Mouse (Mus musculus): ENCODE measurements around the gene Rab13.
"Not testable (repeated sequence)": the region's sequence is repeated elsewhere in the genome, so short reads cannot be mapped to it uniquely, and the experiment has no call there.

The Rab13 gene

DNA sequence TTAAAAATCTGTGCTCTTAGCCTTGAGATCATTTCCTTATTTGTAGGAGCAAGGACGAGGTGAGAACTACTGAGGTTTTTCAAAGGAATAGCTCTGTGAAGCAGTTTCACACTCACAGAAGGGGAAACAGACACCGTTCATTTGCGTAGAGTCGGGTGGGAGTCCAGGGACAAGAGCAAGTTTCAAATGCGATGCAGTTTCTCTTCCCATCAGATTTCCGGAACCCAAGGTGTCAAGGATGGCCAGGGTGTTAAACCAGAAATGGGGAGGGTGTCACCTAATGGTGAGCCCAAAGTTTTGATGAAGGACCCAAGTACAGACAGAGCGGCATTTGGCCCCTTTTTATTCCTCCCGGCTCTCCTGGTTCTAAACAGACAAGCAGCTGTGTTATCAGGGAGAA, 17.6 kb downstream of the Rab13 start:
- DNase-seq (ENCODE audit: low spot score in 2 of 2) = no peak

DNA sequence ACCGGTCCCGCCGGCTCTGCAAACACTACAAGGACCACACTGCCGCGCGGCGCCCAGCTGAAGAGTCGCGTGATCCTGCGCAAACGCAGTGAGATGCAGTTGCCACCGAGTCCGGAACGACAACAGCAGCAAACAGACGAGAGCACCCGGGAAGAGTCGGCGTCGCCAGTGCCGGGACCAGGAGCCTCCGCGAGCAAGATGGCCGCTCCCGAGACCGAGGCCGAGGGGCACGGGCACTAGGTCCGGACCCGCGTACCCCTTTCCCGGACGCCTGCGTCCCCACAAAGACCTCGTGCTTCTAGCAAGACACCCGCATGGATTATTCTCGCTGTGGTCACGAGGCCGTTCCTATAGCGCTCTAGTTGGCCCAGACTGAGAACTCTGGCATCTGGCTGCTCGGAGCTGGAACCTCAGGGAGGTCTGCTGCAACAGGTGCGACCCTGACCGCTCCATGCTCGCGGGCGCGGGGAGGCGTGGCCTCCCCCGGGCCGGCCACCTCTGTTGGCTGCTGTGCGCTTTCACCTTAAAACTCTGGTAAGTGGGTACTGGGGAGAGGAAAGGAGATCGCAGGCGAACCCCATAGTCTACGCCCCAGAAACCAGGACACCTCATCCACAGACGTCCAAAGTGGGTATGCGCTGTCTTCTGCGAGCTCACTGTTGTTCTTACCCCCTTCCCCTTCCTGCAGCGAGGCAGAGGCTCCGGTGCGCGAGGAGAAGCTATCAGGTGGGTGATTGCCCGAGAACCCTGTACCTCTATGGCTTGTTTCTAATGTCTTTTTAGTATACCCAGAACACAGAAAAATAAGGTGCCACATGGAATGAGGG, 18.2 kb downstream of the Rab13 start, which contains the start of gene Jtb:
Gene Jtb, plus strand, starts transcription at position 91 of the 827 bp plus-strand sequence.
- peak; percentile 94 to 96 for DNase-seq (ENCODE audit: low spot score in 2 of 2)

DNA sequence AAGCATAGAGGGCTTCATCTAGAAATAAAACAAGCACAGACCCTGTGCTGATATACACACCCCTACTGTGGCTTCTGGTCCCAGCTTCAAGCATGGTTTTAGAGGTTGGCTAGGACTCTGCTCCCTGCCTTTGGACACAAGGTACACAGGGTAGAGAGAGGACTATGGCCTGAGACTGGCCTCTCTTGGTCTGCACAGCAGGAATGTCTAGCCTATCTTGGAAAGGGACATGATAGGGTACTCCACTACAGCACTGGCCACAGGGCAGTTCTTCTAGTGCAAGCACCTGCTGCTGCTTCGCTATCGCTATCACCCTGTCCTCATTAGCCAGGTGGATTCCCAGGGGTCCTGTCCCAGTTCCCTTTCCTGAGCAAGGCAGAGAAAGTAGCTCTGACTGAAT, 27.8 kb downstream of the Rab13 start:
- no peak for DNase-seq (ENCODE audit: low spot score in 2 of 2)

DNA sequence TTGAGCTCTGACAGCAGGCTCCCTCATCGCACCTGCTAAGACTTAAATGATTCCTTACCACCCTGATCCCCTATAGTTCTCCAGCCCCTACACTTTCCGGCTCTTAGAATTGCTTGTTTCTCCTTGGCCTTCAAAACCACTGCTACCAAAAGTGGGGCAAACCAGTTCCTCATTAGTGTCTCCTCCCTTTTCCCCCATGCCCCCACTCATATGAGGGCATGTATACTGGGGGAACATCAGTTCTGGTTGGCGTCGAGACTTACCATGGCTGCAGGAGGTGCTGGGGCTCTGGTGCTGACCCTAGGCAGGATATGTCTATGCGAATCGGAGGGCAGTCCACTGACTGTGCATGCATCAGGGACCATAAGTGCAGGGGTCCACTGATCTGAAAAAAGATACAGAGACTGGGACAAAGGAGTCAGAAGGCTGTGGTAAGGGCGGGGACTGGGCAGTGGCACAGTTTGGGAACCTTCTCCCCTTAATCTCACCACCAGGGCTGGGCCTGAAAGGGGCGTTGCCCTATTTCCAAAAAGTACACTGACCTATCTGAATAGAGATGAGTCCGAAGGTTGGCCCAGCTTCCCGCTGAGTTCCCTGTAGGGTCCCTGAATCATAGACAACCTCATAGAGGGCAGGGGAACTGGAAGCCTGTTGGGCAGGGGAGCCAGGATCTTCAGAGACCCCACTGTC, 28.3 kb downstream of the Rab13 start:
- DNase-seq (ENCODE audit: low spot score in 2 of 2) = no peak

DNA sequence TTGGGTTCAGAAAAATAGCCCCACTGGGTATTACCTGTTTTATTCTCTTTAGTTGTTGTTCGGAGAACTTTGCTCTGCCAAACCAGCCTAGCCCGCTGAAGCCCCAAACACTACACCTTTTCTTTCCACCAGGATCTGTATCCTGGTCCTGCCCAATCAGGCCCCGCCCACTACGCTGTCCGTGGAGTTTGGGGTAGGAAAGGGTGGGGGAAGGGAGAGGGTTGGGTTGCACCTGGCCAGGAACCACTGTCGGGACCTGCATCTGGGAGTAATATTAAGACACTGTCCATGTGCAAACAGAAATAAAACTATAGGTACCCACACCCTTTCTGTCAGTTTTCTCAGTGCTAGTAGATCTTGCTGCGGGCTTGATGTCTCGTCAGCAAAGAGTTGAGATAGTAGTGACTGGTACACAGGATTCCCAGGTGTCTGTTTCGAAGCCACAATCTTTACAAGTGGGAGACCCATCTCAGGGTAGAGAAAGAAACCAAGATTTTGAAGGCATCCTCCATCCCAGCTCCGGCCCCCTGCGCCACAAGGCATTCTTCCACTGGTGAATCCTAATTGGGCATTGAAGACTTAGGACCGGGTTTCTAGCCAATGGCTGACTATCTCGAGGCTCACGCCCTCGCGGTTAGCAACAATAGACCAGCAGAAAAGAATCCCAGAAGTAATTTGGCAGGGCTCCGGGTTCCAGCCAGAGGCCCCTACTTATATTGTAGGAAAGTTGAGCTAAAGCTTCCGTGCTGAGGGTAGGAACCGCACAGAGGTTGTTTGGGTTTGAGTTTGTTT, 29.7 kb downstream of the Rab13 start, which contains the start of gene Creb3l4:
Gene Creb3l4, minus strand, starts transcription at position 529 of the 792 bp plus-strand sequence.
- peak; percentile 56 to 64 for DNase-seq (ENCODE audit: low spot score in 2 of 2)

DNA sequence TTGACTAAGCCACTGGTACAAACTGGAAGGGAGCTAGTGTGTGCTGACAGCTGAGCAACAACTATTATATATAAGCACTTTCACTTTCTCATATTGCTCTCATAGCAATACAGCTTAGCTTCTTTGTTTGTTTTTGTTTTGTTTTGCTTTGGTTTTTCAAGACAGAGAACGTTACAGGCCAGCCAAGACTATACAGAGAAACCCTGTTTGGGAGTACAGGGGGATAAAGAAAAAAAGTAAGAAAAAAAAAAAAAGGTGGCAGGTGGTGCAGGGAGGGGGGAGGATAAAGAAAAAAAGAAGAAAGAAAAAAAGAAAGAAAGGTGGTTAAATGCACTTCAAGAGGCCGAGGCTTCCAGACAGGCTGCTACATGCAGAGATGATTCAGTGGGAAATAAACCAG, 31.9 kb downstream of the Rab13 start:
- DNase-seq (ENCODE audit: low spot score in 2 of 2) = no peak

DNA sequence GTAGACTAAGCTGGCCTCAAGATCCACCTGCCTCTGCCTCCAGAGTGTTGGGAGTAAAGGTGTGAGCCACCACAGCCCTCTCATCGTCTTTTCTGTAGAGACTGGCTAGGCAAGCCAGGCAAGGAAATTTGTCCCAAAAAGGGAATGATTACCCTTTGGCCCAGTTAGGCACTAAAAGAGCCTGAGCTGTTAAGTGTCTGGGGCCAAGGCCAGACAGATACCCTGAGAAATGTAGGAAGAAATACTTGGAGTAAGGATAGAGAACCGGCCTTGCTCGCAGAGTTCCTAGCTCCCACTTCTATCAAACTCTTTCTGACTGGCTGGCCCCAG, 34.1 kb downstream of the Rab13 start:
- DNase-seq (ENCODE audit: low spot score in 2 of 2) = no peak

DNA sequence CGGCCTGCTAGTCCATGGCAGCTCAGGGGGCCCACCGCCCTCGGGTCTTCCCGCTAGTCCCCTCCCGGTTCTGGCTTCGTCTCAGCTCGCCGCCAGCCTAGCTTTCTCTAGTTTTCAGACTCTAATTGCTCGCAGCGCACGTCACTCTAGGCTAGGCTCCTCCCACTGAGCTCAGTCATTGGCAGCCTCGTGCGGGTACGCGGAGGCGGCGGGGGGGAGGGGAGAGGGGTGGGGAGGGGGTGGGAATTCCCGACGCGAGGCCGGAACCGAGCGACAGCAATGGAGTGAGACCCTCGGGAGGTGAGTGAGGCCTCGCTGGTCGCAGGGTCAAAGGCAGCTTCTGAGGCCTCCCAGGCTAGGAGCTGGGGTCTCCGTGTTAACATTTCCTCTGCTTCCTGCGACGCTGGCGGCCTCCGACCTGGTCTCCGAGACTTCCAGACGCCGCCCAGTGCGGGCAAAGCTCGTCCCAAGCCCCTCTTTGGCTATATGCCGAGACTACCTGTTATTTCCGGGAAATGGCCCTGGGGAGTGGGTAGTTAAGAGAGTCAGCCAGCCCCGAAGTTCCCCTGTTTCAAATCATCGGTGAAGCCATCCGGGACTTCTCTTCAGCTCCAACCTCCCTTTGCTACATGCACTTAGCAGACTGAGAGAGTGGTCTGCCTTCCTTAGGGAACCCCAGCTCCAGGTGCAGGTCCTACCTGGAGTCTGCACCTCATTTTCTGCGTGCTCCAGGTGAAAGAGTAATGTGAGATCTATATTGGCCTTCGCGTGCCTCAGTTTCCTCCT, 34.7 kb downstream of the Rab13 start, which contains the start of gene Slc39a1:
Gene Slc39a1, plus strand, starts transcription at position 213 of the 786 bp plus-strand sequence.
- peak; percentile 96 to 97 for DNase-seq (ENCODE audit: low spot score in 2 of 2)

DNA sequence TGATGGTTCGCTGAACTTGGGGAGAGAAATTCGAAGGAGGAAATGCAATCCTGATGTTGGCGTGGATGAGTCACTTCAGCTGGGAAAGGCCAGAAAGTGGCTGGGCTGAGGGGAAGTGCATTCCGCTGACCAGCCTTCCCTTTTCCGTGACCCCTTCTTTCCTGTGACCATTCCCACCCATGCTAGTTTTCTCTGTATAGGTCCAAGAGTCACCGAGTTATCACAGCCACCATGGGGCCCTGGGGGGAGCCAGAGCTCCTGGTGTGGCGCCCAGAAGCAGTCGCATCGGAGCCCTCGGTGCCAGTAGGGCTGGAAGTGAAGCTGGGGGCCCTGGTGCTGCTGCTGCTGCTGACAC, 35.2 kb downstream of the Rab13 start:
- peak; percentile 56 to 65 for DNase-seq (ENCODE audit: low spot score in 2 of 2)

DNA sequence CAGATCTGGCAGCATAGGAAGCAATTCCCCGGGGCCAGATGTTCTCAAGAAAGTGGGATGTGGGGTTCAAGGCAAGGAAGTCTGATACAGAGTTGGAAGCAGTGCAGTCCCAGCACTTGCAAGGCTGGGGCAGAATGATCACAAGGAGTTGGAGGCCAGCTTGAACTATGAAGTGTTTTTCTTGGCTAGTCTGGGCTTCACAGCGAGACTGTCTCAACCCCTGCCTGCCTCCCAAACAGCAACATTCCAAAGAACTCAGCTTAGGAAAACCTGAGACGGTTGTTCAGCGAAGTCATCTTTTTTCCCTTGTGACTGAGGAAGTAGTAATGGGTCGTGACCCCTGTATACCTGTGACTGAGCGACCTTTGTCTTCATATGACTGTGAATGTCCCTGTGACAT, 37.3 kb downstream of the Rab13 start:
- DNase-seq (ENCODE audit: low spot score in 2 of 2) = no peak

DNA sequence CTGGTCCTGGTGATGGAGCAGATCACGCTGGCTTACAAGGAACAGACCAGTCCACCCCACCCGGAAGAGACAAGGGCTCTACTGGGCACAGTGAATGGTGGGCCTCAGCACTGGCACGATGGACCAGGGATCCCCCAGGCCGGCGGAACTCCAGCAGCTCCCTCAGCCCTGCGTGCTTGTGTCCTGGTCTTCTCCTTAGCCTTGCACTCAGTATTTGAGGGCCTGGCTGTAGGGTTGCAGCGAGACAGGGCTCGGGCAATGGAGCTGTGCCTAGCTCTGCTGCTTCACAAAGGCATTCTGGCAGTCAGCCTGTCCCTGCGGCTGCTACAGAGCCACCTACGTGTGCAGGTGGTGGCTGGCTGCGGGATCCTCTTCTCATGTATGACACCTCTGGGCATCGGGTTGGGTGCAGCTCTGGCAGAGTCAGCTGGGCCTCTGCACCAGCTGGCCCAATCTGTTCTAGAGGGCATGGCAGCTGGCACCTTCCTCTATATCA, 38.3 kb downstream of the Rab13 start:
- DNase-seq (ENCODE audit: low spot score in 2 of 2) = not testable (repeated sequence)

DNA sequence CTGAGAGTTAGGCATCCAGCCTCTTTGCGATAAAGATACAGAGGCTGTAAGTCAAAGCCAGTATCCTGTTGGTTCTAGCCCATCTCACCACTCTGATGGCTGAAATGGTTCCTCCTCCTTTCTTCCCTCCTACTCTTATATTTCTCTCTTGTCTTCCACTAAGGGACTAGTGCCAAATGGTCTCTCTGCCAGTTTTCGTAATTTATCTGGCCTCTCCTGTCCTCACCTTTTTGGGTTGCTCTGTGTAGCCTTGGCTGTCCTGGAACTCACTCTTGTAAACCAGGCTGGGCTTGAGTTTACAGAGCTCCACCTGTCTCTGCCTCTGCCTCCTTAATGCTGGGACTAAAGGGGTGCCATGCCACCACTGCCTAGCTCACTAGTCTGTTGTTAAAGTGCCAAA, 39.2 kb downstream of the Rab13 start:
- DNase-seq (ENCODE audit: low spot score in 2 of 2) = not testable (repeated sequence)

DNA sequence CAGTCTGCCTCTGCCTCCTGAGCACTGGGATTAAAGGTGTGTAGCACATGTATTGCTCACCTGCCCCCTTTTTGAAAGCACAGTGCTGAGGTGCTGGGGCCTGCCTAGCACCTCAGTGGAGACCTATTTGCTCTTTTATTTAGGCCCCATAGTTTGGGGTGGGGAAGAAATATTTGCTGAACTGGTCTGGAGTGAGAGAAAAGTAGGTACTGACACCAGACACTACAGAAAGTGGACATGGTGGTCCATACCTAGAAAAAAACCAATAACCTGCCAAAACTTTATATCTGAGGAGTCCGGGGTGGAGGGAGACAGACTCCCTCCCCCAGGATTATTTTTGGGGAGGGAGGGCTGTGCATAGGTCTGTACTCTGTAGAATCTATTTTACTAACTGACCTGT, 39.7 kb downstream of the Rab13 start:
- DNase-seq (ENCODE audit: low spot score in 2 of 2) = not testable (repeated sequence)

DNA sequence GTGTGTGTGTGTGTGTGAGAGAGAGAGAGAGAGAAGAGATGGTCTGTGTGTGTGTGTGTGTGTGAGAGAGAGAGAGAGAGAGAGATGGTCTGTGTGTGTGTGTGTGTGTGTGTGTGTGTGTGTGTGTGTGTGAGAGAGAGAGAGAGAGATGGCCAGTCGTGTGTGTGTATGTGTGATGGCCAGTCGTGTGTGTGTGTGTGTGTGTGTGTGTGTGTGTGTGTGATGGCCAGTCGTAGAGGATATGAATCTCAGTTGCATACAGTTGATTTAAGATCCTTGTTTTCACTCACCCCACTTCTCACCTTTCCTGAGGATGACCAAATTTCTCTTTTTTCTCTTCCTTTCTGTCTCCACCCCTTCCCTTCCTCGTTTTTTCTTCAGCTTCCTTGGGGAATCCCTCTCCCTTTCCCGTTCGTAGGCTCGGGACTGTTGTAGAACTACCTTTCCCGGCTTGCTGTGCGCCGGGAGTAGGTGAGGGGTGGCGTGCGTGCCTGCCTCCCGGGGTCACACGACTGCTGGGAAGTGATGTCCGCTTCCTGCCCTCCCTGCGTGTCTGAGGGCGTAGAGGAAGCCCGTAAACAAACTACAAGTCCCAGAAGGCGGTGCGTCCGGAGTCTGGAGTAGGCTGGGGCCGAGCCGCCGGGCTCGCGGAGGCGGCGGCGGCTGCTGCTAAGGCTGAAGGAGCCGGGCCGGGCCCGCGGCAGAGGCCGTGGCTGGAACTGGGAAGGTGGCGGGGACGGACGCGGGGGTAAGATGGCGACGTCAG, 40.3 kb downstream of the Rab13 start, which contains the start of gene Crtc2:
Gene Crtc2, plus strand, starts transcription at position 511 of the 766 bp plus-strand sequence.
- DNase-seq (ENCODE audit: low spot score in 2 of 2) = peak; percentile 97 to 98

DNA sequence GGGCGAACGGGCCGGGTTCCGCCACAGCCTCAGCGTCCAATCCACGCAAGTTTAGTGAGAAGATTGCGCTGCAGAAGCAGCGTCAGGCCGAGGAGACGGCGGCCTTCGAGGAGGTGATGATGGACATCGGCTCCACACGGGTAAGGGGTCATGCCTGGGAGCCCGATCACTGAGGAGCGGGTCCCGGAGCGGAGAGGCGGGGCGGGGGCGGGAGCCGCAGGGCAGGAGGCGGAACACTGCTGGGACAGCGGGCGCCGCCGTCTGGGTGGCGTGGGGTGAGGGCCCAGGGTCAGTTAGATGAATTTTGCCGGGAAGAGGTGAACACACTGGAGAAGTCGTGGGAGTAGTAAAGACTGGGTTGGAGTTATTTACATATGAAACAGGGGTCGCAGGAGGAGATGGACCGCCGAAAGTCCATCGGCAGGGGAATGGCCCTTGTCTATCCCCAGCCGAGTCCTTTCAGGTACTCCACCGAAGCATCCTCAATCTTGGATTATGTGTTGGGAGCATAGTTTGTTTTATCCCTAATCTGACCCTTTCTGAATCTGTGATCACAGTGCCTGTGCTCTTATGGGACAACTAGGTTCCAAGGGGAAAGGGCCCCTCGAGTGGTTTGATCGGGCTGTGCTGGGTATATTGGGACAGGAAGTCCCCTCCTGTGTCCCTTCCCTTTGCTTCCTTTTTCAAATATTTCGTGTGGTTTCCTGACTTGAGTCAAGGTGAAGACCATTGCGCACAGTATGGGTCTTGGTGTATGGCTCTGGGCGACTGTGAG, 41.1 kb downstream of the Rab13 start:
- no peak for DNase-seq (ENCODE audit: low spot score in 2 of 2)

DNA sequence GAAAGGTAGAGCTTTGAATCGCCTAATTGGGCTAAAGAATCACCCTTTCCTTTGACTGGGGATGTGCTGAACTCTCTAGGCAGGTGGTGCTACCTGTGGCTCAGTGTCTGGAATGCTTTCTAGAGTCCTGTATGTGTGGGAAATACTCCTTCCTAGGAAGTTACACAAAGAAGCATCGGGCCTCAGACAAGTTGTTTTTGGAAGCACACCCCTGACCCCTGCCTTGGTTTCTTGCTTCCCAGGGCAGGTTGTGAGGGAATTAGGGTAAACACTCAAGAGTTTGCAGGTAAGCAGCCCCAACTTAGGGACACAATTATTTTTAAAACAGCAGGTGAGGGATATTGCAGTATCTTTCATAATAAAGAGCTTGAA, 41.7 kb downstream of the Rab13 start:
- DNase-seq (ENCODE audit: low spot score in 2 of 2) = no peak

DNA sequence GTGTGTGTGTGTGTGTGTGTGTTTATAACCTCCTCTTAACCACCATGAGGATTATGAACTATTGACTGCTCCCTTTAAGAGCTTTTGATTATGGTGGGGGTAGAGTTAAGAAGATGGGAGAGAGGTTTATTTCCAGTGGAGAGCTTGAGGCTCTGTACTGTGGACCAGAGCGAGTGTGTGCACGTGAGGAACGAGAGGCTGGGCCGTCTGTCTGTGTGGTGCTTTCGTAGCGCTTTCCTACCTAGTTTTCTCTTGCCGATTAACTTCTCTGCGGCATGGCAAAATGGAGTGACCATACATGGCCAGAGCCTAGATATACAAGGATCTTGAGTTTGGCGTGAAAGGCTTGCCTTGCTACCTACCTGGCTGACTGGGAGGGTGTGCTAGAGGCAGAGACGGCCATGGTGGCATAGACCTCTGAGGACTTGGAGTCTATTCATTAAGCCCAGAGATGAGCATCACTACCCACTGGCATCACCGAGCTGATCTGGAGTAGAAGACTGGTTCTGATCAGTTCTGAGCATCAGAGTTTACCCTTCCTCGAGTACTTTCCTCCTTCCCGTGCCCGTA, 42.4 kb downstream of the Rab13 start:
- no peak for DNase-seq (ENCODE audit: low spot score in 2 of 2)

DNA sequence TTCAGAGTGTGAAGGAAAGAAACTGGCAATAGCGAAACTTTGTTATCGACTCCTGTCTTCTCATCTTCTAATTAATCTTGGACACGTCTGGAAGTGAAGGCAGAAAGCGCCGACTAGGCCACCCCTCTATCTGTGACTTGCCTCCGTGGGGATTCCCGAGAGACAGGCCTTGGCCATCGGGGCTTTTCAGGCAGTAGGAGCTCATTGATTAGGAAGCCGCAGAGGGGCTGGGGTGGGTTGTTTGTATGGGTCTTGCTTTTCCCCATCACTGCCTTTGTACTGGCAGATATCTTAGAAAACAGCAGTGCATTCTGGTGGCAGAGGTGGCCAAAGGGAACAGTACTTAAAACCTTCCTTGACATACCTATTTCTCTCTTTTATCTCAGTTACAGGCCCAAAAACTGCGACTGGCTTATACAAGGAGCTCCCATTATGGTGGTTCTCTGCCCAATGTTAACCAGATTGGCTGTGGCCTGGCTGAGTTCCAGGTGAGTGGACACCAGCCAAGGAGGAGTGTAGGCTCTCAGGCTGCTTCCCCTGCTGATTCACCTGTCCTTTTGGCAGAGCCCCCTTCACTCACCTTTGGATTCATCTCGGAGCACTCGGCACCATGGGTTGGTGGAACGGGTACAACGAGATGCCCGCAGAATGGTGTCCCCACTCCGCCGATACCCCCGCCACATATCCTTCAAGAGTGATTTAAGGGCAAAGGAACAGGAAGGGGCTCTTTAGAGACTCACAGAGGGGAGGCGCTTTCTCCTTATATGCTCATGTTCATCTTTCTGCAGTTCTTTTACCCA, 43.4 kb downstream of the Rab13 start:
- no peak for DNase-seq (ENCODE audit: low spot score in 2 of 2)

DNA sequence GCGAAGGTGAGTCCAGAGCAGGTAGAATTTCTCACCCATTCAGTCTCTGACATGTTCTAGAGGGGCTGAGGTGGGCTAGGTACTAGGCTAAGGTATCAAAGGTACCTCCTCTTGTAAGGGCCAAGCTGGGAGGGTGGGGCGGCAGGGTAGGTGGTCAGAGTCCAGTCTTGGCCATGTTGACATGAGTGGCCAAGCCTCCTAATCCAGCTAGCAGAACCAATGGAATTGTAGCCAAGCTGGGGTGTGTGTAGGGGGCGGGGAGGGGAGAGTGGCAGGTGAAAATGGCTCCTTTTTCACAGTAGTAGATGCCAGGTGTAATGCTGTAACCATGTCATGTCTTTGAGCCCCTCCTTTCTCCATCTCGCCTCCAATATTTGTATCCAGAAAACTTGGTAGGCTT, 45.0 kb downstream of the Rab13 start:
- DNase-seq (ENCODE audit: low spot score in 2 of 2) = no peak
